Mouse (Mus musculus) hindbrain, embryonic 13.5 days (tissue): ENCODE results near the gene Scn5a. TPM values are rescaled to one million over a fixed set of nuclear protein-coding genes. Genes with fewer than 3 reads are reported as not detected.

Source experiments
- ATAC-seq: fragments of 200-750 bp; cut with Nextera tagmentation; 2 replicates; pipeline ENCODE4 v1.8.0; 2017; ENCODE audit warnings: moderate TSS enrichment; ENCODE audit not compliant: low FRiP score
- H3K27ac ChIP-seq: fragments of 300-500 bp; sonication (generic); 2 replicates; pipeline ENCODE4 v1.5.1; 2015; ENCODE audit warnings: inconsistent platforms, mild to moderate bottlenecking, moderate library complexity
- H3K27me3 ChIP-seq: fragments of 300-500 bp; sonication (generic); 2 replicates; pipeline ENCODE4 v1.6.1; 2015; ENCODE audit warnings: mild to moderate bottlenecking, inconsistent platforms
- H3K36me3 ChIP-seq: fragments of 300-500 bp; sonication (generic); 2 replicates; pipeline ENCODE4 v1.6.1; 2015; ENCODE audit warnings: mild to moderate bottlenecking, inconsistent platforms
- H3K4me1 ChIP-seq: fragments of 300-500 bp; sonication (generic); replicated peaks from 2 replicates; pipeline ENCODE4 v1.6.1; 2015; ENCODE audit warnings: inconsistent platforms
- H3K4me2 ChIP-seq: fragments of 300-500 bp; sonication (generic); 2 replicates; pipeline ENCODE4 v1.6.1; 2015; ENCODE audit warnings: inconsistent platforms, mild to moderate bottlenecking, moderate library complexity
- H3K4me3 ChIP-seq: fragments of 300-500 bp; sonication (generic); 2 replicates; pipeline ENCODE4 v1.5.1; 2015; ENCODE audit warnings: mild to moderate bottlenecking, inconsistent platforms
- H3K9ac ChIP-seq: fragments of 300-500 bp; sonication (generic); 2 replicates; pipeline ENCODE4 v1.6.1; 2015; ENCODE audit warnings: mild to moderate bottlenecking, inconsistent platforms
- H3K9me3 ChIP-seq: fragments of 300-500 bp; sonication (generic); 2 replicates; pipeline ENCODE4 v1.6.1; 2016; ENCODE audit warnings: inconsistent platforms
- WGBS: fragments of 180-500 bp; shearing (Covaris S2); methylation state at CpG from one replicate; pipeline ENCODE4 v1.1.7; 2015; 5-methylcytosine and 5-hydroxymethylcytosine counted together
- polyA plus RNA-seq: library from polyadenylated mRNA; unstranded; fragments of >200 nt; fragmentation: Nextera tagmentation; extraction: Ambion mirVana; gene quantifications from 2 replicates; pipeline ENCODE4 v1.2.1, GENCODE M21; 2015

The Scn5a gene
- polyA plus RNA-seq, 1 experiment from 2014 or later, result 0.25 TPM

GRCm38 (mm10) chr9:119562256-119562655 lies 16.6 kb downstream of the Scn5a start:
- 59% methylated on average over 12 of the region's 12 CpGs for WGBS
- Histone ChIP-seq H3K9me3 (no peaks in the 10 kb centered on the region), H3K36me3 (no peaks in the 10 kb centered on the region), H3K4me3 (no peak overlapping the region), H3K4me1 (peaks cover 17% of the 10 kb centered on the region), H3K27me3 (peaks cover 95% of the 10 kb centered on the region), H3K9ac (0 out of 2 replicates have a peak overlapping the region, but pooled peaks have one; percentile 8), H3K4me2 (no peak overlapping the region), H3K27ac (no peak overlapping the region)
- no peak for ATAC-seq

GRCm38 (mm10) chr9:119561746-119562145 lies 17.1 kb downstream of the Scn5a start:
- Histone ChIP-seq H3K4me2 (no peak overlapping the region), H3K27ac (no peak overlapping the region), H3K9me3 (no peaks in the 10 kb centered on the region), H3K4me1 (peaks cover 17% of the 10 kb centered on the region), H3K36me3 (no peaks in the 10 kb centered on the region), H3K9ac (no peak overlapping the region), H3K4me3 (no peak overlapping the region), H3K27me3 (peaks cover 93% of the 10 kb centered on the region)
- ATAC-seq, result no peak
- WGBS, result 43% methylated on average over 8 of the region's 8 CpGs

DNA sequence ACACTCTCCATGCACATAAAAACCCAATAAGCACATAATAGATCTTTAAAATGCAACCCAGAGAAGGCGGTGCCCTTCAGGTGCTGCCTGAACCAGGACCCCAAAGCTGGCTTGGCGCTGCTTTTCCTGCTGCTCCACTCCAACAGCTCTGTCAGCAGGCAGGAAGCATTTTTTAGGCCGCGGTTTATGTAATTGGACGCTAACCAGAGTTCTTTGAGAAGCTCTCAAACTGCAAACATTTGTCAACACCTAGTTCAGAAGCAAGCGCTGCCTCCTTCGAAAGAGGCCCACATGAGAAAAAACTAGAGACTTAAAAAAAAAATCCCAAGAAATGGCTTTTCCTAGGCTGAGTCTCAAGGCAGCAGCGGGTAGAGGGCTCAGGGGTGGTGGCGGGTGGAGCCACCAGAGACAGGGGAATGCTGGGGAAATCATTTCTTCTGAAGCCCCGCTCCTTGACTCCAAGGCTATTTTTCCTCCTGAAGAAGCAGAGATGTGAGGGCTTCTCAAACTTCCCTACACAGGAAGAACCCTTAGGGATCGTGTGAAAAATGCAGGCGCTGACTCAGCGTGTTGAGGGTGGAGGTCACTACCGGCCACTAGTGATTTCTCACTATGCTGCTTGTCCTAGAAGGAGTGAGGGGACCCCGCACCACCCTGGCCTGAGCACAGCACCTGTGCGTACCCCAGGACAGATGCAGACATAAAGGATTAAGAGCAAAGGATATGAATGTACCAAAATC lies 19.1 kb downstream of the Scn5a start:
- no peaks in the 10 kb centered on the region for H3K36me3 ChIP-seq
- no peaks in the 10 kb centered on the region for H3K9me3 ChIP-seq
- no peak overlapping the region for H3K27ac ChIP-seq
- H3K4me2 ChIP-seq, result no peak overlapping the region
- 81% methylated on average over 16 of the region's 16 CpGs for WGBS
- no peak overlapping the region for H3K4me3 ChIP-seq
- H3K4me1 ChIP-seq, result peaks cover 17% of the 10 kb centered on the region
- no peak for ATAC-seq
- H3K9ac ChIP-seq, result no peak overlapping the region
- H3K27me3 ChIP-seq, result peaks cover 90% of the 10 kb centered on the region

- H3K36me3 ChIP-seq, result no peaks in the 10 kb centered on the region
- no peaks in the 10 kb centered on the region for H3K9me3 ChIP-seq
- 24% methylated on average over 12 of the region's 12 CpGs for WGBS
Measured at GRCm38 (mm10) chr9:119558119-119558854, 20.5 kb downstream of the Scn5a start.

GRCm38 (mm10) chr9:119556043-119556442 lies 22.8 kb downstream of the Scn5a start:
- 78% methylated on average over 3 of the region's 3 CpGs for WGBS
- Histone ChIP-seq H3K9me3 (no peaks in the 10 kb centered on the region), H3K27me3 (peaks cover 66% of the 10 kb centered on the region), H3K36me3 (no peaks in the 10 kb centered on the region), H3K9ac (no peak overlapping the region), H3K4me2 (no peak overlapping the region), H3K27ac (no peak overlapping the region; the same call in 1 of the 2 replicates), H3K4me3 (no peak overlapping the region), H3K4me1 (no peaks in the 10 kb centered on the region; the same call in 1 of the 2 replicates)
- no peak for ATAC-seq

More at GRCm38 (mm10) chr9:119558119-119558854, 20.5 kb downstream of the Scn5a start:
- Histone ChIP-seq H3K27me3 (peaks cover 86% of the 10 kb centered on the region), H3K9ac (no peak overlapping the region), H3K4me1 (peaks cover 17% of the 10 kb centered on the region), H3K4me2 (no peak overlapping the region), H3K4me3 (no peak overlapping the region), H3K27ac (no peak overlapping the region)
- no peak for ATAC-seq

DNA sequence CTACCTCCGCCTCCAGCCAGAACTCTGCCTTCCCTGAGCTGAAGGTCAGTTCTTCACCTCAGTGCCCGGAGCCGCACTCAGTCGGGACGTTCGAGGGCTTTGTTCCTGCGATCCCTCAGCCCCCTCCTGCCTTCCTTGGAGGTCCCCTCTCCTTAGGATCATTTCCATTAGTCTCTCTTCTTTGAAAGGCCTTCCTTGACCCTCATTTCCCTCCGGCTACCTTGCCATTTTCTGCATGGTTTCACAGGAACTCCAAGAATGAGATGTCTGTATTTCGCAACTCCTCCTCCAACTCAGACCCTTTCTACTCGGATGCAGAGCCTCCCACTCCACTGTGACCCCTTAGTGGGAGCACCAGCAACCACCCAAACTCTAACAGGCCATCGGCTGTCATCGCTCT lies 31.3 kb downstream of the Scn5a start:
- no peak overlapping the region for H3K4me2 ChIP-seq
- no peaks in the 10 kb centered on the region for H3K36me3 ChIP-seq
- no peak overlapping the region for H3K9ac ChIP-seq
- 29% methylated on average over 12 of the region's 12 CpGs for WGBS
- H3K27ac ChIP-seq, result no peak overlapping the region
- no peak overlapping the region for H3K4me3 ChIP-seq
- H3K4me1 ChIP-seq, result no peaks in the 10 kb centered on the region
- no peaks in the 10 kb centered on the region for H3K9me3 ChIP-seq
- no peak for ATAC-seq
- H3K27me3 ChIP-seq, result peaks cover 42% of the 10 kb centered on the region; the same call in 1 of the 2 replicates

DNA sequence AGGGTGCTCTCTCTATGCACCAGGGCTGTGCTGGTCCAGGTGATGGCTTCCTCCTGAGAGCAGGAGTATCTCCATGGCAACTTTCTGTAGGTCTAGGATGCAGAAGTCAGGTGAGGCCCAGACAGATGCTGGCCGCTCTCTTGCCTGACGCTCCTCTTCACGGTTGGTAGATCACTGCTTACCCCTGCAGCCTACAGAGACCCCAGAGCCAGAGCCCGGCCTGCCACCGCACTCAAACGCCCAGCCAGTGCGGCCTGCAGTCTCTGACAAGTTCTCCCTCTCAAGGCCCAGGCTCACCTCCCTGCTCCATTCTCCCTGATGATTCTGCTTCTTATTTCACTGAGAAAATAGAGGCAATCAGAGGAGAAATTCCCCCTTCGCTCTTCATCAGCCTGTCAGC lies 31.7 kb downstream of the Scn5a start:
- no peaks in the 10 kb centered on the region for H3K4me1 ChIP-seq
- WGBS, result 74% methylated on average over 8 of the region's 8 CpGs
- H3K9ac ChIP-seq, result no peak overlapping the region
- H3K27me3 ChIP-seq, result peaks cover 42% of the 10 kb centered on the region; the same call in 1 of the 2 replicates
- H3K4me3 ChIP-seq, result no peak overlapping the region
- H3K4me2 ChIP-seq, result no peak overlapping the region
- H3K27ac ChIP-seq, result no peak overlapping the region
- no peaks in the 10 kb centered on the region for H3K9me3 ChIP-seq
- H3K36me3 ChIP-seq, result no peaks in the 10 kb centered on the region
- ATAC-seq, result no peak

DNA sequence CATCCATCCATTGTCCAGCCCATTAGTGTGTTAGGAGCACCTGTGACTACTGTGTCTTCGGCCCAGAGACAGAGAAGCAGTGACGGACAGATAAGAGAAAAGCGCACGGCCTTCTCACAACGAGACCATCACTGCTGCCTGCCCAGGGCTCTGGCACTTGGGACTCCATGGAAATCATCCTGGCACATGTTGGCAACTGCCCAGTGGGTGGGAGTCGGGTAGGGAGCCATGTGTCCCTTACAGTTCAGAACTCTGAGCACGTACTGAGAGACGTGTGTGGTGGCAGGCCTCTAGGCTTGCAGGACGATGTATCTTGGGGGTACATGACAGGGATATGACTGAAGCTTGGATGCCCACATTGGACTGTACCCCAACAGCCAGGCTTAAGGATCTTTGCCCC lies 38.1 kb downstream of the Scn5a start:
- Histone ChIP-seq H3K36me3 (no peaks in the 10 kb centered on the region), H3K27me3 (0 out of 2 replicates have a peak, but pooled peaks cover 25% of the 10 kb centered on the region), H3K4me1 (peaks cover 10% of the 10 kb centered on the region), H3K4me3 (no peak overlapping the region), H3K9me3 (no peaks in the 10 kb centered on the region), H3K27ac (no peak overlapping the region), H3K4me2 (no peak overlapping the region), H3K9ac (no peak overlapping the region)
- 83% methylated on average over 9 of the region's 9 CpGs for WGBS
- ATAC-seq, result no peak

- ATAC-seq, result peak; percentile 63; the same call in 1 of the 2 replicates
- Histone ChIP-seq H3K4me3 (no peak overlapping the region), H3K9me3 (no peaks in the 10 kb centered on the region), H3K4me2 (no peak overlapping the region), H3K9ac (no peak overlapping the region), H3K27ac (no peak overlapping the region), H3K27me3 (peaks cover 24% of the 10 kb centered on the region), H3K4me1 (peaks cover 10% of the 10 kb centered on the region), H3K36me3 (no peaks in the 10 kb centered on the region)
- WGBS, result 65% methylated on average over 4 of the region's 4 CpGs
Measured at GRCm38 (mm10) chr9:119537823-119538222, 41.0 kb downstream of the Scn5a start.

- Histone ChIP-seq H3K4me3 (no peak overlapping the region), H3K9ac (no peak overlapping the region), H3K9me3 (no peaks in the 10 kb centered on the region), H3K27ac (no peak overlapping the region), H3K4me1 (peaks cover 4% of the 10 kb centered on the region; the same call in 1 of the 2 replicates), H3K36me3 (no peaks in the 10 kb centered on the region), H3K27me3 (peaks cover 39% of the 10 kb centered on the region), H3K4me2 (no peak overlapping the region)
- WGBS, result 28% methylated on average over 10 of the region's 10 CpGs
- ATAC-seq, result no peak
Measured at GRCm38 (mm10) chr9:119531684-119532417, 47.0 kb downstream of the Scn5a start.

- Histone ChIP-seq H3K27ac (no peak overlapping the region), H3K36me3 (no peaks in the 10 kb centered on the region), H3K4me3 (no peak overlapping the region), H3K4me1 (no peaks in the 10 kb centered on the region), H3K9ac (no peak overlapping the region), H3K9me3 (0 out of 2 replicates have a peak, but pooled peaks cover 4% of the 10 kb centered on the region), H3K4me2 (no peak overlapping the region), H3K27me3 (no peaks in the 10 kb centered on the region)
- ATAC-seq, result no peak
- 94% methylated on average over 6 of the region's 6 CpGs for WGBS
Measured at GRCm38 (mm10) chr9:119524511-119524910, 54.3 kb downstream of the Scn5a start.

GRCm38 (mm10) chr9:119523301-119523700 lies 55.5 kb downstream of the Scn5a start:
- Histone ChIP-seq H3K27ac (no peak overlapping the region), H3K4me3 (no peak overlapping the region), H3K9me3 (0 out of 2 replicates have a peak, but pooled peaks cover 4% of the 10 kb centered on the region), H3K9ac (no peak overlapping the region), H3K27me3 (peaks cover 7% of the 10 kb centered on the region), H3K4me1 (peaks cover 5% of the 10 kb centered on the region; the same call in 1 of the 2 replicates), H3K36me3 (no peaks in the 10 kb centered on the region), H3K4me2 (no peak overlapping the region)
- WGBS, result 89% methylated on average over 8 of the region's 8 CpGs
- ATAC-seq, result no peak
